Mouse (Mus musculus) heart, embryonic 10.5 days (tissue): ENCODE measurements around the gene Pla2g4b. TPM values are rescaled to one million over a fixed set of nuclear protein-coding genes. Genes with fewer than 3 reads are reported as not detected.

Source experiments
- DNase-seq: peaks from one replicate; pipeline ENCODE4 v3.0.0-alpha.2; 2017; ENCODE audit warnings: low spot score
- H3K27ac ChIP-seq: fragments of 300-500 bp; sonication (generic); 2 replicates; pipeline ENCODE4 v1.5.1; 2016; ENCODE audit warnings: mild to moderate bottlenecking
- H3K27me3 ChIP-seq: fragments of 300-500 bp; sonication (generic); 2 replicates; pipeline ENCODE4 v1.6.1; 2016; ENCODE audit warnings: mild to moderate bottlenecking; ENCODE audit not compliant: poor library complexity, insufficient read depth, severe bottlenecking
- H3K36me3 ChIP-seq: fragments of 300-500 bp; sonication (generic); 2 replicates; pipeline ENCODE4 v1.6.1; 2016; ENCODE audit warnings: mild to moderate bottlenecking, moderate library complexity
- H3K4me1 ChIP-seq: fragments of 300-500 bp; sonication (generic); 2 replicates; pipeline ENCODE4 v1.6.1; 2016; ENCODE audit warnings: mild to moderate bottlenecking
- H3K4me3 ChIP-seq: fragments of 300-500 bp; sonication (generic); 2 replicates; pipeline ENCODE4 v1.5.1; 2016; ENCODE audit warnings: mild to moderate bottlenecking, moderate library complexity
- H3K9me3 ChIP-seq: fragments of 300-500 bp; sonication (generic); 2 replicates; pipeline ENCODE4 v1.6.1; 2016; ENCODE audit warnings: mild to moderate bottlenecking, moderate library complexity
- whole genome bisulfite sequencing: fragments of 180-500 bp; shearing (Covaris S2); methylation state at CpG from one replicate; pipeline ENCODE4 v1.1.7; 2016; 5-methylcytosine and 5-hydroxymethylcytosine counted together
- polyA plus RNA-seq: library from polyadenylated mRNA; unstranded; fragments of >200 nt; fragmentation: Nextera tagmentation; extraction: Ambion mirVana; gene quantifications from 2 replicates; pipeline ENCODE4 v1.2.1, GENCODE M21; 2016

Gene Pla2g4b
- polyA plus RNA-seq, 1 experiment from 2014 or later: 2.6 TPM

- Histone ChIP-seq H3K9me3 (no peaks in the 10 kb centered on the region), H3K4me1 (peaks cover 22% of the 10 kb centered on the region), H3K27me3 (no peaks in the 10 kb centered on the region), H3K27ac (peak within 1 kb of the TSS; percentile 93), H3K36me3 (peaks cover 64% of the 10 kb centered on the region), H3K4me3 (peak within 1 kb of the TSS; percentile 84)
- WGBS: 5% methylated on average over 50 of the region's 50 CpGs
- peak; percentile 96 for DNase-seq
Observed at GRCm38 (mm10) chr2:120026984-120027949, 6.0 kb upstream of the Pla2g4b start, which contains the start of the genes Jmjd7 and Gm28042. Gene Jmjd7 (plus strand): TSS chr2:120027483. Gene Gm28042 (plus strand): TSS chr2:120027493.

- no peak for DNase-seq
- WGBS: 48% methylated on average over 3 of the region's 3 CpGs
- Histone ChIP-seq H3K36me3 (peaks cover 64% of the 10 kb centered on the region), H3K9me3 (no peaks in the 10 kb centered on the region), H3K27me3 (no peaks in the 10 kb centered on the region), H3K4me3 (peak overlapping the region; percentile 84), H3K27ac (peak overlapping the region; percentile 93), H3K4me1 (peaks cover 22% of the 10 kb centered on the region)
Observed at GRCm38 (mm10) chr2:120027950-120028331, 5.3 kb upstream of the Pla2g4b start.

- no peaks in the 10 kb centered on the region for H3K9me3 ChIP-seq
- H3K27me3 ChIP-seq: no peaks in the 10 kb centered on the region
- DNase-seq: no peak
- peaks cover 64% of the 10 kb centered on the region for H3K36me3 ChIP-seq
- no peak overlapping the region for H3K4me3 ChIP-seq
- WGBS: 72% methylated on average over 8 of the region's 8 CpGs
- H3K4me1 ChIP-seq: peaks cover 22% of the 10 kb centered on the region
- no peak overlapping the region for H3K27ac ChIP-seq
Observed at GRCm38 (mm10) chr2:120030380-120030779, 2.8 kb upstream of the Pla2g4b start.

- H3K36me3 ChIP-seq: peaks cover 94% of the 10 kb centered on the region
- no peak overlapping the region for H3K4me3 ChIP-seq
- no peak overlapping the region for H3K27ac ChIP-seq
- H3K9me3 ChIP-seq: no peaks in the 10 kb centered on the region
- H3K27me3 ChIP-seq: no peaks in the 10 kb centered on the region
- WGBS: 85% methylated on average over 5 of the region's 5 CpGs
- peaks cover 11% of the 10 kb centered on the region; the same call in 1 of the 2 replicates for H3K4me1 ChIP-seq
- DNase-seq: no peak
Observed at GRCm38 (mm10) chr2:120033726-120034125, 509 bp downstream of the Pla2g4b start.

GRCm38 (mm10) chr2:120037744-120038143 lies 4.5 kb downstream of the Pla2g4b start:
- Histone ChIP-seq H3K27me3 (no peaks in the 10 kb centered on the region), H3K9me3 (no peaks in the 10 kb centered on the region), H3K4me3 (no peak overlapping the region), H3K4me1 (no peaks in the 10 kb centered on the region), H3K36me3 (peaks cover 96% of the 10 kb centered on the region), H3K27ac (no peak overlapping the region)
- DNase-seq: no peak
- 92% methylated on average over 9 of the region's 9 CpGs for WGBS

- Histone ChIP-seq H3K36me3 (peaks cover 66% of the 10 kb centered on the region), H3K9me3 (no peaks in the 10 kb centered on the region), H3K4me3 (no peak overlapping the region), H3K27me3 (peaks cover 7% of the 10 kb centered on the region; the same call in 1 of the 2 replicates), H3K4me1 (peaks cover 11% of the 10 kb centered on the region), H3K27ac (no peak overlapping the region)
- 94% methylated on average over 5 of the region's 5 CpGs for WGBS
- DNase-seq: no peak
Observed at GRCm38 (mm10) chr2:120040991-120041390, 7.8 kb downstream of the Pla2g4b start.

- Histone ChIP-seq H3K27ac (no peak overlapping the region; the same call in 1 of the 2 replicates), H3K36me3 (peaks cover 35% of the 10 kb centered on the region), H3K27me3 (peaks cover 38% of the 10 kb centered on the region; the same call in 1 of the 2 replicates), H3K4me1 (peaks cover 19% of the 10 kb centered on the region), H3K9me3 (no peaks in the 10 kb centered on the region), H3K4me3 (no peak overlapping the region)
- WGBS: 52% methylated on average over 4 of the region's 4 CpGs
- no peak for DNase-seq
Observed at GRCm38 (mm10) chr2:120044101-120044603, 10.9 kb downstream of the Pla2g4b start.

GRCm38 (mm10) chr2:120044676-120045075 lies 11.5 kb downstream of the Pla2g4b start:
- 85% methylated on average over 3 of the region's 3 CpGs for WGBS
- Histone ChIP-seq H3K9me3 (no peaks in the 10 kb centered on the region), H3K36me3 (peaks cover 29% of the 10 kb centered on the region), H3K4me1 (peaks cover 19% of the 10 kb centered on the region), H3K27me3 (peaks cover 43% of the 10 kb centered on the region; the same call in 1 of the 2 replicates), H3K27ac (no peak overlapping the region), H3K4me3 (no peak overlapping the region)
- no peak for DNase-seq

GRCm38 (mm10) chr2:120046486-120047310 lies 13.5 kb downstream of the Pla2g4b start:
- 65% methylated on average over 14 of the region's 14 CpGs for WGBS
- no peak for DNase-seq

GRCm38 (mm10) chr2:120048173-120048572 lies 15.0 kb downstream of the Pla2g4b start:
- H3K9me3 ChIP-seq: no peaks in the 10 kb centered on the region
- H3K36me3 ChIP-seq: no peaks in the 10 kb centered on the region
- peaks cover 49% of the 10 kb centered on the region; the same call in 1 of the 2 replicates for H3K27me3 ChIP-seq
- DNase-seq: no peak
- H3K27ac ChIP-seq: no peak overlapping the region
- H3K4me3 ChIP-seq: no peak overlapping the region
- 72% methylated on average over 9 of the region's 9 CpGs for WGBS
- peaks cover 19% of the 10 kb centered on the region for H3K4me1 ChIP-seq

More at GRCm38 (mm10) chr2:120046486-120047310, 13.5 kb downstream of the Pla2g4b start:
- peaks cover 19% of the 10 kb centered on the region for H3K4me1 ChIP-seq
- H3K27me3 ChIP-seq: peaks cover 49% of the 10 kb centered on the region; the same call in 1 of the 2 replicates
- peaks cover 9% of the 10 kb centered on the region for H3K36me3 ChIP-seq
- no peaks in the 10 kb centered on the region for H3K9me3 ChIP-seq
- H3K4me3 ChIP-seq: no peak overlapping the region
- H3K27ac ChIP-seq: no peak overlapping the region

GRCm38 (mm10) chr2:120049632-120050274 lies 16.5 kb downstream of the Pla2g4b start:
- Histone ChIP-seq H3K27me3 (peaks cover 49% of the 10 kb centered on the region; the same call in 1 of the 2 replicates), H3K36me3 (no peaks in the 10 kb centered on the region), H3K4me3 (no peak overlapping the region), H3K27ac (no peak overlapping the region), H3K9me3 (no peaks in the 10 kb centered on the region), H3K4me1 (peaks cover 11% of the 10 kb centered on the region; the same call in 1 of the 2 replicates)
- no peak for DNase-seq
- WGBS: 50% methylated on average over 10 of the region's 10 CpGs

- Histone ChIP-seq H3K4me3 (no peak overlapping the region), H3K36me3 (no peaks in the 10 kb centered on the region), H3K27ac (no peak overlapping the region), H3K9me3 (no peaks in the 10 kb centered on the region), H3K4me1 (peaks cover 21% of the 10 kb centered on the region; the same call in 1 of the 2 replicates), H3K27me3 (peaks cover 40% of the 10 kb centered on the region; the same call in 1 of the 2 replicates)
- WGBS: 61% methylated on average over 6 of the region's 6 CpGs
- no peak for DNase-seq
Observed at GRCm38 (mm10) chr2:120051405-120051804, 18.2 kb downstream of the Pla2g4b start.
